Mouse (Mus musculus): ENCODE results near the gene Rnf145.

Rnf145 gene

DNA sequence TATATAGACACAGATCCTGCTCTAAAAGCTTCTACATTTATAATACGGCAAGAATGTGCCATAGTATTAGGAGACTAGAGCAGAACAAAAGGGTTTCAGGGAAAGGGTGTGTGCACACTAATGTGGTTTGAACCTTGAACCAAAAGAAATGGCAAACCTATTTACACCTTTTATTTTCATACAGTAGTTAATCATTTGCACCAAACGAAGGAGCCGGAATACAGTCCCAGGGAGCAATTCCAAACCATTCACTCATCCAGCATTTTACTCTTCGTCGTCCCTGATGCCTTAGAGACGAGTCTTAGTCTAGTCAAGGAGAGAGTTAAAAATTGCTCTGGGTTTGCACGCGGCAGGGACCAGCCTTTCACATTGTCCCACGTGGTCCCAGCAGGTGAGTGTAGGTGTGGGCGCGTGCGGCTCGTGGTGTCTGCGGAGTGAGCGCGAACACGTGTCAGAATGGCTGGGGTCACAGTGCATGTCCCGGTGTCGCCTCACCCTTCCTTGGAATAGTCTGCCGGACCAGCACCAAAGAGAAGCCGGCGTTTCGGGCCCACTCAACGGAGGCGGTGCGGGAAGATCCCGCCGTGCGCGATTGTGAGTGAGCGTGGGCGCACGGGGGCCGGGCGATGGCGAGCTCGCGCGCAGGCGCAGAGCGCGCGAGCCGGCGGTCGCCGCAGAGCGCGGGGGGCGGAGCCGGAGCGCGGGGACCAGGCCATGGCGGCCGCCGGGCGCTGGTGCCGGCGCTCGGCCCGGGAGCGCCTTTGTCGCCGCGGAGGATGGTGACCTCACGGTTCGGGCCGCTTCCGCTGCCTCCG lies at the start of gene Rnf145:
Gene Rnf145 (plus strand): TSS at position 684 of the 815 bp plus-strand sequence.
- DNase-seq (ENCODE audit: low spot score in 2 of 2), result peak; percentile 79 to 85

- no peak for DNase-seq (ENCODE audit: low spot score in 2 of 2)
These were observed 48.9 kb upstream of the Rnf145 start for GRCm38 (mm10) chr11:44469646-44470431.

- DNase-seq (ENCODE audit: low spot score in 2 of 2), result peak; percentile 92 to 93
These were observed 48.1 kb upstream of the Rnf145 start, which contains the start of gene Ublcp1 for GRCm38 (mm10) chr11:44470432-44471336. Gene Ublcp1 (minus strand): TSS chr11:44470498.

- no peak for DNase-seq (ENCODE audit: low spot score in 2 of 2)
These were observed 47.3 kb upstream of the Rnf145 start for GRCm38 (mm10) chr11:44471337-44471995.

- DNase-seq (ENCODE audit: low spot score in 2 of 2), result no peak
These were observed 43.3 kb upstream of the Rnf145 start for GRCm38 (mm10) chr11:44475467-44475866.

GRCm38 (mm10) chr11:44476445-44476844 lies 42.3 kb upstream of the Rnf145 start:
- no peak for DNase-seq (ENCODE audit: low spot score in 2 of 2)

DNA sequence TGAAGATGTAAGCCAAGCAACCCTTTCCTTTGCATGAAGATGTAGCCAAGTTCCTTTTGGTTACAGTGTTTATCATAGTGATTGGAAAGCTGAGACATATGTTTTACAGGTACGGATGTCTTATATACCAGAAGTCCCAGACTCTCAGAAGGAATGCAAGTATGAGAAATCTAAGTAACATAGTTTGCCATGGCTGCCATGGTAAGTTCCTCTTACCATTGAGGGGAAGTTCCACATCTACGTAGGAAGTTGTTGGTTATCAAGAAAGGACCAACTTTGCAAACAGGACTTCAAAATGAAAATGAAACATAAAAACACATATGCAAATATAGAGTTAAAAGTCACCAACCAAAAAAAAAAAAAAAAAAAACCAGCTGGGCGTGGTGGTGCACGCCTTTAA lies 40.4 kb upstream of the Rnf145 start:
- DNase-seq (ENCODE audit: low spot score in 2 of 2), result no peak

DNA sequence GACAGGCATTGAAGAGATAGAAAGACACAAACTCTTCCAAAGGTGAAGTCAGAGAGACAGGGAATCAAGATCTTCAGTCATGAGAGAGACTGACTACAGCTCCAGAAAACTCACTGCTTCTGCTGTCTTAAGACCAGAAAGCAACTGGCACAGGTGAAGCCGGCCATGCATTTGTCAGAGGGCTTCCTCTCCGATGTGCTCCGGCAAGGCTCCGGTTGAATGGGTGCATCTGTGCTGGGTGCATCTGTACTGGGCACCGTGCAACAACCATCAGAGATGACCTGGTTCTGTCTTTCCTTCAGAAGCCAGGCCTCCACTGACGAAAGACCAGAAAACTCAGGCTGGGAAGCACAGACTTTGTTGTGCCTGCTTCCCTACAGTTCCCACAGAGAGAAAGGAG lies 38.5 kb upstream of the Rnf145 start:
- DNase-seq (ENCODE audit: low spot score in 2 of 2), result no peak

DNA sequence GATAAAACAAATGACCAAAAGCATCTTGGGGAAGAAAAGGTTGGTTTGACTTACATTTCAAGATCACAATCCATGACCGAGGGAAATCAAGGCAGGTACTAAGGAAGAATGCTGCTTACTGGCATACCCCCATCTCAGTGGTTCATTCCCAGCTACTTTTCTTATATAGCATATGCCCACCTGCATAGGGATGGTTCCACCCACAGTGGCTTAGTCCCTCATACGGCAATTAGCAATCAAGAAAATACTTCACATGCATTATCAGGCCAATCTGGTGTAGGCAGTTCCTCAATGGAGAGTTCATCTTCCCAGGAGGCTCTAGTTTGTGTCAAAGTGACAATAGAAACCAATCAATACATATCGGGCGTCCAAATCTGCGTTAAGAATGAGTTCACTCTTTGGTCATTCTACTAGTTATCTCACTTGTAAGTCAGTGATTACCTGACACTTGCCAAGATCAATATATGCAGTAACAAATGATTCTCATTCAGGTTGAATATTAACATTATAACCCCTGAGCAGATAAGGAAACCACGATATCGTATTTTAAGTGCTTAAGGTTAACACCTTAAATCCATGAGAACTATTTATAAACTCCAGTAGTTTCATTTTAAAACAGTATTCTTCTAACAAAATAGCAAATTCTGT lies 33.6 kb upstream of the Rnf145 start:
- no peak for DNase-seq (ENCODE audit: low spot score in 2 of 2)

- no peak for DNase-seq (ENCODE audit: low spot score in 2 of 2)
These were observed 29.6 kb upstream of the Rnf145 start for GRCm38 (mm10) chr11:44489117-44489516.

GRCm38 (mm10) chr11:44494643-44495323 lies 24.0 kb upstream of the Rnf145 start:
- DNase-seq (ENCODE audit: low spot score in 2 of 2), result no peak

GRCm38 (mm10) chr11:44496217-44496616 lies 22.5 kb upstream of the Rnf145 start:
- DNase-seq (ENCODE audit: low spot score in 2 of 2), result no peak

DNA sequence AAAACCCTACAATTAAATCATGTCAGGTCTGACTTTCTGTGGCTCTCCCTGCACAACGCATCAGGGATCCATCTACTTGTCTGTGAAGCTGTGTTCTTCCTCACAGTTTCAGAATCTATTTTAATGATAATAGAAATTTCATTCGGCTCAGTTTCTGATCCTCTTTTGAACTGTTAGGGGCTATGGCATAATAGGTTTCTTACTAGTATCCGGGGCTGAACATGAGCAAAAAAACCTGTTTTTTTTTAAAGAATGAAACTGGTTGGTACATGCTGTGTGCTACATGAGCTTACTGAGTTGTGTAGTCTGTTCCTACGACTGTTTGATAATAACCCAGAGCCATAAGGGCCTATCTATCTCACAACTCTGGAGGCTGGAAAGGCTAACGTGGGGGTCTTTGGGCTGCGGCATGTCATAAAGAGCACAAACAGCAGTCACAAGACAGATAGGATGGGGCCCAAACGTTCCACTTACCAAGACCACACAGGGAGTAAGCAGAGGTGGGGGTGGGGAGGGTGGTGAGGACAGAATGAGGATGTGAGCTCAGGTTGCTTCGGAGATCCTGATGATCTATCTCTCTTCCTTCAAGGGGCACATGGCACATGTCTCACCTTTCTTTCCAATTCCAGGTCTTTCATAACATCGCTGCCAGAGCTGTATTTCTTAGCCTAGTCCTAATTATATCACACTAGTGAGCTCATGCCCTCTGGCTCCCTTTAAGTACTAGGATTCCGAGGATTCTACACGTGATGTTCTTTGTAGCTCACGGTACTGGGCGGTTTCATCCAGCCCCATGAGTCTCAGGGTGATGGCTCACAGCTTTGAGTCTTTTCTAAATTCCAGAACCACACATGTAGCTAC lies 20.1 kb upstream of the Rnf145 start:
- no peak for DNase-seq (ENCODE audit: low spot score in 2 of 2)

DNA sequence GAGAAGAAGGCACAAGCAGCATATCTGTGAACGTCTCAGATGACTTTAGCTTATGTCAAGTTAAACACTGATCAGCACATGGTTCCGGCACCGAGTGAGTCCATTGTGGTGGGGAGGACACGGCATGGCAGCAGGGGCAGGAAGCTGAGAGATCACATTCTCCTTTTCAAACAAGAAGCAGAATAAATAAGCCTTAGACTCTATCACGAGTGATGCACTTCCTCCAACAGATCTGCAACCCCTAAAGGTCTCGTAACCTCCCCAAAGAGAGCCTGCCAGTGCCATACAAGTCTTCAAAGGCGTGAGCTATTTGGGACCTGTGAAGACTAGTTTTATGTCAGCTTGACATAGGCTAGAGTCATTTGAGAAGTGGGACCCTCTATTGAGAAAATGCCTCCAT lies 17.8 kb upstream of the Rnf145 start:
- no peak for DNase-seq (ENCODE audit: low spot score in 2 of 2)

GRCm38 (mm10) chr11:44501477-44501876 lies 17.3 kb upstream of the Rnf145 start:
- no peak for DNase-seq (ENCODE audit: low spot score in 2 of 2)

- no peak for DNase-seq (ENCODE audit: low spot score in 2 of 2)
These were observed 15.8 kb upstream of the Rnf145 start for GRCm38 (mm10) chr11:44502931-44503330.

DNA sequence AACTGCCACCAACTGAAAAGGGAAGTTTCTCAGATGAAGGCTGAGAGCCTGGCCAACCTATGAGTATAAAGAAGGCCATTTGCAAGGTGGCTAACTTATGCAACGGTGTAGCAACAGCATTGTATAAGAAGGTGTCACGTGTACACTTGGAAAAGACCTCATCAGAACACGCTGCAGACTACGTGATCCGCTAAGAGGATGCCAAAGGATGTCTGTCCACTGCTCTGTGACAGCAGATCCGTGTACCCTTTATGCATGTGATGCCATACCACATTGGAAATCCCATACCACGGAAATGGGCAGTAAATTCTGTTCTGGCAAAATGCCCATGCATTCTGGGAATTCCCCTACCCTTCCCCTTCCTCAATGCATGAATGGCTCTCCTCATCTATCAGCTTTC lies 14.6 kb upstream of the Rnf145 start:
- no peak for DNase-seq (ENCODE audit: low spot score in 2 of 2)

- no peak for DNase-seq (ENCODE audit: low spot score in 2 of 2)
These were observed 14.0 kb upstream of the Rnf145 start for GRCm38 (mm10) chr11:44504761-44505160.

GRCm38 (mm10) chr11:44508876-44509275 lies 9.9 kb upstream of the Rnf145 start:
- no peak for DNase-seq (ENCODE audit: low spot score in 2 of 2)
